Mouse (Mus musculus): ENCODE results near the gene Tmco5b. TPM values are rescaled to one million over a fixed set of nuclear protein-coding genes. Genes with fewer than 3 reads are reported as not detected.

Tmco5b gene
- total RNA-seq (2023): not detected

DNA sequence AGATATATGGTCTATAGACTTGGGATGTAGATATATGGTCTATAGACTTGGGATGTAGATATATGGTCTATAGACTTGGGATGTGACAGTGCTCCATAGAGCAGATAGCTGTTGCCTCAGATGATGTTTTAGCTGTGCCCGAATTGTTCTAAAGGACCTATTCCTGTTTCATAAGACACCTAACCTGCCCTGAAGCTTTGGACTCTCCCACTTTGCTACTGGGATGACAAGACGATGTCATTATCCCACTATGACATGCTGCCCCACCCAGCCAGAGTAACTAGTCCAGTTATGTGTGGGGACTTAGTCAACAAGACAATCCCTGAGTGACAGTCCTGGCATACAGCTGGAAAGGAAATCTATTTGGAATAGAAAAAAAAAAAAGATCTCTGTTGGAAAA is at the start of gene Tmco5b:
Tmco5b (plus strand) TSS at position 301 of the 400 bp plus-strand sequence.

Other genes starting within 250 kb of the Tmco5b start
- gene Ryr3, start 68.6 kb upstream of the Tmco5b start, total RNA-seq (2023): 0.56 TPM
- gene Fmn1, start 42.0 kb downstream of the Tmco5b start, total RNA-seq (2023): 1.0 TPM